Mouse (Mus musculus): ENCODE measurements at regions not wholly inside any gene's neighbourhood (a gene's known extent, or its start where the extent isn't known, plus 50 kb on each side); places are given as distances from the start of the nearest gene placed in this dataset.
A peak's percentile ranks its signal among the peaks of the same experiment; 100 is the strongest.
"Not testable (repeated sequence)": the region's sequence is repeated elsewhere in the genome, so short reads cannot be mapped to it uniquely, and the experiment has no call there.

DNA sequence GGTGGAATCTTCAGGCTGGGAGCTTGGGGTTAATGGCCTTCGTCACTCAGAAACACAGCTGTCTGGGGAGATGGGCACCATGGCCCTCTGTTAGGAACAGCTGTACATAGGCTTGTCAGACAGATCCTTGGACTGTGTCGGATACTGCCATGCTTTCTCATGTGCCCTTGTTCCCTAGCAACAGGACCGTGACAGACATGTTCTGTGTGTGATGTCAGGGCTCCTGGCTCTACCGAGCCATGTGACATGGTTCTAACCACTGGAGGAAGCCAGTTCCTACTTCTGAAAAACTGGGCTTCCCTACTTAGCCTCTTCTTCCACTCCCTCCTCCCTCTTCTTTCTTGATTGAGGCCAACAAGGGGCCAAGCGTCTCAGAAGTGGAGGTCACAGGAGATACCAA, 232.7 kb downstream of the Prex1 start:
- DNase-seq (ENCODE audit: extremely low spot score in 1 of 2, low spot score in 1 of 2): no peak

DNA sequence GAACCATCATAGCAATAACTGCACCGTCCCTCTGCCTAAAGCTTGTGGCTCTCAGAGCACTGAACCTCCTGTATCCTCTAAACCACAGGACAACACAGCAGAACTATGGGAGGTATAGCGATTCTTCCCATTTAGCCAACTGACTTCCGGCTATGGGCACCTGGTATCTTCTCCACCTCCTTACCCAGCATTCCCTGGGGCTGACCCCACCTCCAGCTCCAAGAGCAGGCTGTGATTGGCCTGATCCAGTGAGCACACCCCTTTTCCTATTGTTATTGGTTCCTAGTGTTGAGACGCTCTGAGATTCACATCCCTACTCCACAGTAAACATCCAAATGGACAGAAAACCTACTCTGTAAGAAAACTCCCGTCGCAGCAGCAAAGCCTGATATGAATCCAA, 236.7 kb downstream of the Prex1 start:
- DNase-seq (ENCODE audit: extremely low spot score in 1 of 2, low spot score in 1 of 2): no peak

DNA sequence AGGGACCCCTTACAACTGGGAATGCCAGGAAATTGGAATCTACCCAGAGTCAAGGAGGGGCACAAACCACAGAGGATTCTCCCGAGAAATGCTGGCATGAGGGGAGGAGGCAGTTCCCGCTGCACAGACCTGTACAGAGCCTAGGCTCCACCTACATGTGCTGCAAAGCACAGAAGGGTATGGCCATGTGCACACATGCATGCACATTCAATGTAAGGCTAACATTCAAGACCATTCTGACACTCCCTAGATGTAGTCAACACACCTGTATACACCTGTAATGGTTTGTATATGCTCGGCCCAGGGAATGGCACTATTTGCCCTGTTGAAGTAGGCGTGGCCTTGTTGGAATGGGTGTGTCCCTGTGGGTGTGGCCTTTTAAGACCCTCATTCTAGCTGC, 238.0 kb downstream of the Prex1 start:
- DNase-seq (ENCODE audit: extremely low spot score in 1 of 2, low spot score in 1 of 2): no peak

DNA sequence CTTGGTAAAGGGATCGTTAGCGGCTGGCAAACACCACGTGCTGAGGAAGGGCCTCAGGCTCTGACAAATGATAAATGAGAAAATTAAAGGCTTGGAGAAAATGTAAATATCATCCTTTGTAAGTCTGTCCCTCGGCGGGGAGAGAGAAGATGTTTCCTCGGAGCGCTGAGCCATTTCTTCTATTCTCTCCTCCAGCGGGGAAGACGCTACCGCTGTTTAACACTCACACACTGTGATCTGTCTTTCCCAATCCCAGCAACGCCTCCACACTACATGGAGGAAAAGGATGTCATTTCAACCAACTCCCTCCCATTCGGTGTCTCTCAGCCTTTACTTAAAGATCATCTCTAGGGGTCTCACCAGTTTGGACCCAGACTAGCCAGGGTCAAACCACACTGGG, 239.0 kb downstream of the Prex1 start:
- peak in 1 of 2 experiments; percentile 70 for DNase-seq (ENCODE audit: extremely low spot score in 1 of 2, low spot score in 1 of 2)

DNA sequence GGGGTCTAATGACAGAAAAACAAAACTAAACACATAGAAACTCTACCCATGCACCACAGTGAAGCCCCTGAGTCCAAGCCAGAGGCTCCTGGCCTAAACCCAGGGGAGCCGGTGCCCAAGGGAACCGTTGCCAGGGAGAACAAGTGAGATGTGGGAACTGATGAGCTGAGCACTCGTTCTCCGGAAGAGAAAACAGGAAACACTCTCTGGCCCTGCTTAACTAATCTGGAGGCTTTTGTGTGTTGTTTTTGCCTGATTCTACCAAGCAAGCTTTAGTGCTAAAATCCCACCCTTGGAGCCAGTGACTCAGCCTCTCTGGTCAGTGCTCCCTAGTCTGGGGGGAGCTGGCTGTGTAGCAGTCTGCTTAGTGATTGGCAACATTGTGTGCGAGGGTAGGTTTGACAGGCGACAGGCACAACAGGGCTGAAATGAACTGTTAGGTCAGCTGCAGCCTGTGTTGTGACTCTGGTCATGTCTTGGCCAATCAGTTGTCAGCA, 242.3 kb downstream of the Prex1 start:
- DNase-seq (ENCODE audit: extremely low spot score in 1 of 2, low spot score in 1 of 2): peak in 1 of 2 experiments; percentile 46

DNA sequence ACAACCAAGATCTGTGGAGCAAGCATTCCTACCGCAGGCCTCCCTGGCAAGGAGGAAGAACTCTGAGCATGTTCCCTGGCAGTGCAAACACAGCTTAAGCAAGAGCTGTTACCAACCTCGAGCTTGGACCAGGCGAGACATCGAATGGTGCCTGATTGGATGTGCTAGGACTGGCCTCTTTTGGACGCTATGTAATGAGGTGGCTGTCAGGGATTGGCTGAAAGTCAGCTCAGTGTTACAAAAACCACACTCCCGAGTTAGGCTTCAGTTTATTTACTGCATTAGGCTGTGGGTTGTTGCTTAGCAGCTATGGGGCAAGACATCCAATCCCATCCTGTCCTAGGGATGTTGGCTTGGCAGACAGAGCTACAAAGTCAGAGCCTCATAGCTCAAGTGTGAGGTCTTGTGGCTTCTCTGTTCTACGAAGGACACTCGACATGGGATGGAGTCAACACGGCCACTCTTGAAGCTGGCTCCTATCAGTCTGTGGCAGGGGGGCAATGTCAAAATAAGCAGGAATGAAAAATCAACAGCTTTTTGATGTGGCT, 244.5 kb downstream of the Prex1 start:
- no peak for DNase-seq (ENCODE audit: extremely low spot score in 1 of 2, low spot score in 1 of 2)

DNA sequence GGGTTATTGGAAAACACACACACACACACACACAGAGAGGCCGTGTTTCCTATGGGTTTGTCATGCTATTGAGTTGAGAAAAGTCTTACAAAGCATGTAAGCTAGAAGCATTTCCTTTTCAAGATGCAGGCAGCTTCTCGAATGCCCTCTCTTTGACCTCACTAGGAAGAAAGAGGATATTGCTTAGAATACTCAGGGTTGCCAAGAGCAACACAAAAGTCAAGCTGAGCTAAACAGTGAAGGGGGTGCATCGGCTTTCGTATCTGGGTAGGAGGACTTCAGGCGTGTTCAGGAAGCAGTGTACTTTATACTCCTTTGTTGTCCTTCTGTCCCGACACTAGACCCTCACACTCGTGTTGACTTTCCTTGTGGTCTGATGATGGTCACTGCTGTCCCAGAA, 246.5 kb downstream of the Prex1 start:
- DNase-seq (ENCODE audit: extremely low spot score in 1 of 2, low spot score in 1 of 2): no peak

DNA sequence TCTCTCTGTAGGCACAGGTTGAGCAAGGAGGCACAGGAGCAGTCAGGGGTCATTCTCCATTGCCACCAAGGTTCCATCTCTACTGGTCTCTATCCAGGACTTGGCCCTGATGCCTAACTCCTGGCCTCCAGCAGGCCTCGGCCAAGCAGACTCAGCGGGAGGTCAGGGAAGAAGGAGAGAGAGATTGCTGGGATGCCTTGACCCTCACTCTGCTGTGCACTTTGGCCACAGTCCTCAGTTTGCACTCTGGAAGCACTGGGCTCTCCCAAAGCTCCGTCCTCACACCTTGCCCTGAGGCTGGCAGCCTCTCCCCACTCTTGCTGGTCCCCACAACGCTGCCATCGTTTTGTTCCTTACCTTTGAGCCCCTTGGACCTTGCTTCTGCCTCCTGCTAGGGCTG, 248.1 kb downstream of the Prex1 start:
- no peak for DNase-seq (ENCODE audit: extremely low spot score in 1 of 2, low spot score in 1 of 2)

DNA sequence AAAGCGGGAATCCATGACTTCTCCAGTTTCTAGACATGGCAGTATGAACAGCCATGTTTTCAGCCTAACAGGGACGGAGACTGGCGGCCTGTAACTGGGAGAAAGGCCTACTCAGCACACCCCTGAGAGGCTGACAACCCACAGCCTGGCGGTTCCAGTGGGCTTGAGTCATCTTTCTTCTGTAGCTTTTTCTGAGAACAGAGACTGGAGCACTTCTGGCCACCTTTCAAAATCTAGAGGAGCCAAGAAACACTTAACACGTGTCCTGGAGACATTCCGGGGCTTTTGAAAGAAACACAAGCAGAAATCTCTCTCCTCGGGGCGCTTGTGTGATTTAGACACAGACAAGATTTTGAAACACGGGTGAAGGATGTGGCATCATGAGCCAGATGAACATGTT, 250.1 kb downstream of the Prex1 start:
- DNase-seq (ENCODE audit: extremely low spot score in 1 of 2, low spot score in 1 of 2): peak; percentile 48 to 79

DNA sequence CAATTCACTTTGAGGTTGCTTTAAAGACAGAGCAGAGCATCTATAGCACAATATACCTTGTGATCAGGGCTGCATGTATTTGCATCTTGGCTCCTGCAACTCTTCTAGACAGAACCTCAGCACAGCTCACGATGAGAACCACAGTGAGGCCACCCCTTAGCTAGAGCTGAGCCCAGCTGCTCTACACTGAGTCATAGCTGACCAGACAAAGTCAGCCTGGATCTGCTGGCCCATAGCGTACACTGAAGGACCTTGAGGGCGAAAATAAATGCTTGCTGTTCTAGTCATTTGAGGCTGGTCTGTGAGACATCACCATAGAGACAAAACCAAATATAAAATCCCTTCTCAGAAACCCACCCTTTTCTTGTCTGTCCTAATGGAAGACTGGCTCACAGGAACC, 251.7 kb downstream of the Prex1 start:
- no peak for DNase-seq (ENCODE audit: extremely low spot score in 1 of 2, low spot score in 1 of 2)

DNA sequence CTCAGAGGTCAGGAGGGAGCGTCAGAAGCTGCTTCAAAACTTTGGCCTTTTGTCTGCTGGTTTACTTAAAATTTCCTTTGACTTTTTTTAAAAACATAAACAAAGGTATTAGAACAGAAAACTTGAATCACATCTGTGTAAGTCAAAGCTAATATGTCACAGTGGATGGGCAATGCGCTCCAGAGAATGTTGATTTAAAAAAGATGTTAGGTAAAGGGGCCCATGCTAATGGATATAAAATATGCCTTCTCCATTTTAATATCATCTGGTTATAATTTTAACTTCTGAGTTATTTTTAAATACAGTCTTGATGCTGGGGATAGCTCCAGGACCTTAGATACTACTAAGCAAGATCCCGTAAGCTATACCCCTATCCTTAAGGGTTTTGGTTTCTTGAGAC, 252.5 kb downstream of the Prex1 start:
- DNase-seq (ENCODE audit: extremely low spot score in 1 of 2, low spot score in 1 of 2): no peak

DNA sequence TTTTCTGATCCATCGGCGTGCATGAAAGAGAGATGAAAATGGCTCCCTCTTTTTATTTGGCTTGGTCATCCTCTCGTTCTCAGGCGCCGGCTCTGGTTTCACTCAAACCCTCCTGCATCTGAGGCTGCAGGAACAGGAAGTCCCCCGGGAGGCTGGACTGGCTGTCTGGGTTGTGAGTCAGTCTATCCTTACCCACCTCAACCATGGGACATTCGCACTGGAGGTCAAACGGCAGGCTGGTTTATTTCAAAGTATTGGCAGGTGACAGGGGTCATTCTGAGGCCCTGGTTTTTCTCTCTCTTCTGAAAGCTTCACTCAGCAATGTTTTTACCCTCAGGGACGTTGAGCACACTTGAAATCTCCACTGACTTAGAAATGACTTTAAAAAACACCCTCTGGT, 253.7 kb downstream of the Prex1 start:
- DNase-seq (ENCODE audit: extremely low spot score in 1 of 2, low spot score in 1 of 2): no peak

DNA sequence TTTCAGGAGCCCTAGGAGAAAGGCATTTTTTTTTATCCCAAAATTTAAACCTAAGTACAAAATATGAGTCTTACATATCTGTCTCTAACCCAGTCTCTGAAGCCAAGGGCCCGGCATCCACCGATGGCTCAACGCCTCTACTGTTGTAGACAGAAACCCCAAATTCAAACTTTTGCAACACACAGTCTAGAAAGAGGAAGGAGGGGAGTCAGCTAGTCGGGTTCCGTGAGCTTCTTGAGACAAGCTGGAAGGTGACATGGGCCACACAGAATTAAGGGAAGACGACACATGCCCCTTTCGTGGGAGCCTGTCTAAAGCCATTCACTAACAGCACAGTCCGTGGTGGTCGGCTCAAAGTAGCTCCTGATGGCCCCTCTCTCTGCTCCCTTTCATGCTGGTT, 254.7 kb downstream of the Prex1 start:
- DNase-seq (ENCODE audit: extremely low spot score in 1 of 2, low spot score in 1 of 2): no peak

DNA sequence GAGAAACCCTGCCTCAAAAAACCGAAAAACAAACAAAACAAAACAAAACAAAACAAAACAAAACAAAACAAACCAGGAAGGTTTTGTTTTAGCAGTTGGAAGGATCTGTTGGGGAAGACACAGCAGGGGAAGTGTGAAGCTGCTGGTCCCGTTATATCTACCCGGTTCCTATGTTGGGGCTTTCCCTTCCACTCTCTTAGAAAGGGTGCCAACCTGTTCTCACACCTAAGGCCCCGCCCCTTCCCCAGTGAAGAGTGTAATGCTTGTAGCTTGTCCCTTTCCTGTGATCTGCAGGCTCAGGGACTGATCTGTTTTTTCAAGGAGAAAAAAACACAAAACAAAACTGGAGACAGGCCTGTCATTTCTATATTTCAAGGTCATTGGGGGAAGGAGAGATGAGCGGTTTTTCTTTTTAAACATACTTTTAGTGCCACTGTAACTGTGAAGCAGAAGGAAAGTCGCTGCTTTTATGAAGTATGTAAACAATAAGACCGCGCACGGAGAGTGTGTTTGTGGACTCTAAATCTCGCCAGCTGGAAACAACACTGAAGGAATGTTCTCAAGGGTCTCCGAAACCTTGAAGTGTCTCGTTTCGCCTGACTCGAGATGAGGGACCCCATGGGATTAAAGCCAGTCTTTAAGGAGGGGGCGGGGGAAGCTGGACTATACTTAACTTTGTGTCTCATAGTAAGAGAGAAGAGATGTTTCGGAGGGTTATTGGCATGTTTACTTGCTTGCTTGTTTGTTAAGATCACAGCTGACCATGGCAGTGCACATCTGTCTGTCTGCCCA, 256.1 kb downstream of the Prex1 start:
- no peak for DNase-seq (ENCODE audit: extremely low spot score in 1 of 2, low spot score in 1 of 2)

DNA sequence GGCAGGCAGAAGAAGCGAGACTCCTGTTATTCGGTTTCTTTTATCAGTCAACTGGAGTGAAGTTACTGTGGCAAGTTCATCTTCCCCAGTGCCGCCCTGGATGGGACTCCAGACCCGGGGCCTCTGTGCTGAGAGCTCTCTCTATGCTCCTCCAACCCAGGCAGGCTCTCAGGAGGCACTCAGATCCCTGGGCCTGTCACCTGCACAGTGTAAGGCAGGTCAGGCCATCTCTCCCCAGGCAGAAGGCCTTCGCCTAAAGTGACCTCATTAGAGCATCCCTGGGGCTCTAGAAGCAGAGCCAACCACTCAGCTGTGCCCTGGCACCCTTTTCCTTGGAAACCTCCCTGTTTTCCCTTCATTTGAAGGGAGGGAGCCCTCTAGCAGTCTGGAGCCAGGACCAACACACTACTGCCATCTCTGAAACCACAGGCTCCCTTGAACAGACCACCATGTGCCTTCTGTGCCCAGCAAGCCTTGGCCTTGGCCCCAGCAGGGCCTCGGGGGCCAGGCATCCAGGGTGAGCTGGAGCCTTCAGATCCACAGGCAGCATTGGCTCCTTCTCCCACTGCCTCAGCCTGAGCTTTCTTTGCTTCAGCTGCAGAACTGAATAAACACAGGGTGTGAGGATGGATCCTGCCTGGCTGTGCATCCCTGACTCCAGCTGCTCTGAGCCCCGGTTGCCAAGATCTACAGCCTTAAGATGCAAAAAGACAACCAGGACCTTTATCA, 259.3 kb downstream of the Prex1 start:
- DNase-seq (ENCODE audit: extremely low spot score in 1 of 2, low spot score in 1 of 2): not testable (repeated sequence)

DNA sequence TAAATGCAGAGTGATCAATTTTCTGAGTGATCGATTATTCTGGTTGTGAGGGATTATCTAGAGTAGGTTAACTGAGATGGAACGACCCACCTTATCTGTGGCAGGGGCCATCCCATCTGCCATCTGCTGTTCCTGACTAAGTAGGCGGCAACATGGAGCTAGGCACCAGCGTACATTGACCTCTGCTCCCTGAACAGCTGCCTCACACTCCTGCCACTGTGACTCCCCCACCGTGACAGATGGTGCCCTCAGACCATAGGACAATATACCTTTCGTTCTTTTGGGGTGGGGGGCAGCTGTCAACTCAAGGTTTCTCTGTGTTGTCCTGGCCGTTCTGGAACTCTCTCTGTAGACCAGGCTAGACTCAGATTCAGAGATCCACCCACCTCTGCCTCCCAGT, 262.7 kb downstream of the Prex1 start:
- DNase-seq (ENCODE audit: extremely low spot score in 1 of 2, low spot score in 1 of 2): no peak

DNA sequence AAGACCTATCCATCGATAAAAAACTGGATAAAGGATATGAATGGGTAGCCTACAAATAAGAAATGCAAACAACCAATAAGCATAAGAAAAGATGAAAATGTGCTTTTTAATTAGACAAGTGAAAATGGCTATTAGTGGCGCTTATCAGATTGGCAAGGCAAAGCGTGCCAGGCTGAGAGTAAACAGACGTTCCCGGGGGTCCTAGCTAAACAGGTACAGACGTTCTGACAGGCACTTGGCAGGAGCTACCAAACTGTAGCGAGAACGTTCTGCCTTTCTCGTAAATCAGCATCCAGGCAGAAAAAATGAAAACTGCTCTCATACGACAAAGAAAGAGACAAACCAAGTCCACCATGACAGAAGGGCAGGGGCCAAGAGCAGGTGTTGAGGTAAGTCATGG, 263.3 kb downstream of the Prex1 start:
- DNase-seq (ENCODE audit: extremely low spot score in 1 of 2, low spot score in 1 of 2): no peak

DNA sequence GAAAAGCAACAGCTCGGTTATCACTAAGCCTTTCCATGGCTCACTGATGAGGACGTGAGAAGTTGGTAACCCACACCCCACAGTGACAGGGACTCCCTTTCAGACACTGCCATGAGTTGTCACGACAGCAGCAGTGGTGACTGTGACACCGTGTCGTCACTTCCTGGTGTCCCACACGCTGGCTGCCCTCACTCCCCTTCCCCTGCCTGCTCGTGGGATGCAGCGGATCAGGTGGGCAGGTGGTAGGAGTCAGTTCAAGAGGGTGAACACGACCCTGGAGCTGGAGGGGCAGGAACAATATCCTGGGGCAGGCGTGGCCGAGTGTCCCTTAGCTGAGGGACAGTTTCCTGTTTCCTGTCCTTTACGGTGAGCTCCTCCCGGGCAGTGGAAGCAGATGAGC, 264.9 kb downstream of the Prex1 start:
- DNase-seq (ENCODE audit: extremely low spot score in 1 of 2, low spot score in 1 of 2): no peak

DNA sequence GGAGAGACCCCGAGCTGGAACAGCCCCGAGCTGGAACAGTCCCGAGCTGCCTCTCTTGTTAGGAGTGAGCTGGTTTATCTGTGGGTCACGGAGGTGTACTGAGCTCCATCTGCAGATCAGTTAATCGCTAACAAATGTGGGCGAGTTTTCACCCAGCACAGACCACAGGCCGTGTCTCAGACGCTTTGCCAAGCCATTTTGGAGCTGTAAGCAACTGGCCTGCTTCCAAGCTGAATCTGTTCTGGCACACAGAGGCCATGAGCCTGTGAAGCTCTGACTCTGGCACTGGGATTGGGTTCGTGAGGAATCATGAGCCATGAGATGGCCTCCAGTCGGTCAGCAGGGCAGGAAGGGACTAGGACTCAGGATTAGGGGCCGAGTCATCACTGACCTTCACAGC, 265.5 kb downstream of the Prex1 start:
- peak in 1 of 2 experiments; percentile 61 for DNase-seq (ENCODE audit: extremely low spot score in 1 of 2, low spot score in 1 of 2)

DNA sequence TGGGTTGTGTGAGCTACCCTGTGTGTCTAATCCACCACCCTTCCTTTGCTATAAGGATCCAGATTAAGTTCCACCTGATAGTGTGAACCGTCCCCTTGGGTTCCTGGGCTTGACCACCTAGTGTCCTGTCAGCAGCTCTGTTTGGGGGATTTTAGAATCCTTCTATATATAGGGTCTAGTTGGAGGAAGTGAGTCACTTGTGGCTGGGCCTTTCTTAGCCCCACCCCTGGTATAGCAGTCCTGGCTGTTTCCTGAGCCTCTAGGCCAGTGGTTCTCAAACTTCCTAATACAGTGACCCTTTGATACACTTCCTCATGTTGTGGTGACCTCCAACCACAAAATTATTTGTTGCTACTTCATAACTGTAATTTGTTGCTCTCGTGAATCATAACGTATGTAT, 267.1 kb downstream of the Prex1 start:
- no peak for DNase-seq (ENCODE audit: extremely low spot score in 1 of 2, low spot score in 1 of 2)

DNA sequence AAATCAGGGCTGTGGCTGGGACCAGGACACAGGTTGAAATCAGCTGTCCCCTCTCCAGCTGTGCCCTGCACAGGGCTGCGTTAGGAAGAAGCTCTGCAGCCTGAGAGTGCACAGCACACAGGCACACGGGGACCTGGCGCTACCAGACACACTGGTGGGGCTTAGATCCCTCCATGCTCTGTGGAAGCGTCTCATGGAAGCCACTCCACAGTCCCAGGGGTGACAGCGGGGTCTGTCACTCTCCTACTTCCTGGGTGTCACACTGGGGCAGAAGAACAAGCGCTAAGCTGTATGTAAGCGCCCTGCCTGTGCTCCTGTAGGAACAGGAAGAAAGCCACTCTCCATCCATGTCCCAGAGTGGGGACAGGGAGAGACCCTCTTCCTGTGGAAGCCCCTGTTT, 267.8 kb downstream of the Prex1 start:
- DNase-seq (ENCODE audit: extremely low spot score in 1 of 2, low spot score in 1 of 2): not testable (repeated sequence)

DNA sequence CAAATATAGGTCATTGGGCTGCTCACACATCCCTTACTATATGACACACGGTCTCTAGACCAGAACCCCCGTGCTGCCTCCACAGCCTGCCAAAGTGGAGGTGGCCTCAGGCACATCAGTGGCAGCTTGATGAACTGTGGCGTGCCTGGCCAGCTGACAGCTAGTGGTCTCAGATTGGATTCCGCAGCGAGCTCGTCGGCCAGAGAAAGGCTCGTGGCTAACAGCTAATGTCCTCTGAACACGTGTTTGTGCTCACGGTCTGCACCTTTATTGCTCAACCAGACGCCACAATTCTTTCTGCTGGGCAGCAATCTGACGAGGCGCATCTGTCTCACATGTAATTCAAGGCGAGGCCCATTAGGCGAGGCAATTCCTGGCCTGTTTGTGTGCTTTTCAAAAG, 270.6 kb downstream of the Prex1 start:
- DNase-seq (ENCODE audit: extremely low spot score in 1 of 2, low spot score in 1 of 2): no peak
